Mouse (Mus musculus) testis, adult 2 months (tissue): ENCODE results near the gene Abhd16a.

Experiments used
- CTCF ChIP-seq: fragments of 200-500 bp; IDR thresholded peaks from 2 replicates; pipeline ENCODE4 v1.5.1; 2012; ENCODE audit warnings: low read depth, mild to moderate bottlenecking, inconsistent platforms, low read length, moderate library complexity; ENCODE audit not compliant: control insufficient read depth, insufficient read depth, insufficient replicate concordance
- POLR2A ChIP-seq: fragments of 200-500 bp; IDR thresholded peaks from 2 replicates; pipeline ENCODE4 v1.6.1; 2012; ENCODE audit warnings: low read depth, mild to moderate bottlenecking, inconsistent platforms, low read length, moderate library complexity; ENCODE audit not compliant: control insufficient read depth

DNA sequence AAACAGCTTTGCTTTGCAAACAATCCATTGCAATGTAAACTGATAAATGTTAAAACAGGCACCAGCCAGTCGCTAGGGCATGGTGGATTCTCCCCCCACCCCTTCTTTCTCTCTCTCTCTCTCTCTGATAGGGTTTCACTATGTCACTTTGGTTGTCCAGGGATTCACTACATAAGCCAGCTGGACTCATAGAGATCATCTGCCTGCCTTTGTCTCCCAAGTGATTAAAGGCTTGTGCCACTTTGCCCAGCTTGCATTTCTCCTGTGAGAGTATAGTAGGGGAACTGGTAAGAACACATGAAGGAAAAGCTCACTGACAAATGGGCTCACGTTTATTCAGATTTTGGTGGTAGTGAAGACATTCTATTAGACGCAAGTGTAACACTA lies 43.1 kb downstream of the Abhd16a start:
- TF ChIP-seq POLR2A (no peak), CTCF (no peak)
